Mouse (Mus musculus): ENCODE data around the gene Ptpra.

Ptpra gene

GRCm38 (mm10) chr2:130442162-130442561 lies 7.9 kb upstream of the Ptpra start:
- DNase-seq (ENCODE audit: extremely low read depth, low read depth): no peak

- no peak for DNase-seq (ENCODE audit: extremely low read depth, low read depth)
Measured at GRCm38 (mm10) chr2:130448449-130448848, 1.6 kb upstream of the Ptpra start.

- no peak for DNase-seq (ENCODE audit: extremely low read depth, low read depth)
Measured at GRCm38 (mm10) chr2:130449021-130449793, 871 bp upstream of the Ptpra start.

GRCm38 (mm10) chr2:130450434-130450796 lies 337 bp downstream of the Ptpra start:
- no peak for DNase-seq (ENCODE audit: extremely low read depth, low read depth)

GRCm38 (mm10) chr2:130451086-130451726 lies 1.1 kb downstream of the Ptpra start:
- no peak for DNase-seq (ENCODE audit: extremely low read depth, low read depth)

- no peak for DNase-seq (ENCODE audit: extremely low read depth, low read depth)
Measured at GRCm38 (mm10) chr2:130451727-130452090, 1.6 kb downstream of the Ptpra start.

GRCm38 (mm10) chr2:130452266-130452665 lies 2.2 kb downstream of the Ptpra start:
- no peak for DNase-seq (ENCODE audit: extremely low read depth, low read depth)

GRCm38 (mm10) chr2:130453421-130453820 lies 3.3 kb downstream of the Ptpra start:
- DNase-seq (ENCODE audit: extremely low read depth, low read depth): no peak

- no peak for DNase-seq (ENCODE audit: extremely low read depth, low read depth)
Measured at GRCm38 (mm10) chr2:130454748-130455370, 4.8 kb downstream of the Ptpra start.

- no peak for DNase-seq (ENCODE audit: extremely low read depth, low read depth)
Measured at GRCm38 (mm10) chr2:130457871-130458270, 7.8 kb downstream of the Ptpra start.

GRCm38 (mm10) chr2:130459576-130459975 lies 9.5 kb downstream of the Ptpra start:
- no peak for DNase-seq (ENCODE audit: extremely low read depth, low read depth)

GRCm38 (mm10) chr2:130461287-130462071 lies 11.4 kb downstream of the Ptpra start:
- DNase-seq (ENCODE audit: extremely low read depth, low read depth): no peak

- DNase-seq (ENCODE audit: extremely low read depth, low read depth): no peak
Measured at GRCm38 (mm10) chr2:130466438-130466837, 16.4 kb downstream of the Ptpra start.

- DNase-seq (ENCODE audit: extremely low read depth, low read depth): no peak
Measured at GRCm38 (mm10) chr2:130469366-130469765, 19.3 kb downstream of the Ptpra start.

GRCm38 (mm10) chr2:130469935-130470334 lies 19.9 kb downstream of the Ptpra start:
- peak; percentile 76 for DNase-seq (ENCODE audit: extremely low read depth, low read depth)

- no peak for DNase-seq (ENCODE audit: extremely low read depth, low read depth)
Measured at GRCm38 (mm10) chr2:130472908-130473510, 22.9 kb downstream of the Ptpra start.

- DNase-seq (ENCODE audit: extremely low read depth, low read depth): no peak
Measured at GRCm38 (mm10) chr2:130475764-130476163, 25.7 kb downstream of the Ptpra start.

- no peak for DNase-seq (ENCODE audit: extremely low read depth, low read depth)
Measured at GRCm38 (mm10) chr2:130476666-130477297, 26.7 kb downstream of the Ptpra start.

GRCm38 (mm10) chr2:130482177-130482576 lies 32.1 kb downstream of the Ptpra start:
- DNase-seq (ENCODE audit: extremely low read depth, low read depth): no peak

- DNase-seq (ENCODE audit: extremely low read depth, low read depth): no peak
Measured at GRCm38 (mm10) chr2:130482700-130483099, 32.6 kb downstream of the Ptpra start.

GRCm38 (mm10) chr2:130484206-130484605 lies 34.1 kb downstream of the Ptpra start:
- no peak for DNase-seq (ENCODE audit: extremely low read depth, low read depth)
